Mouse (Mus musculus): Measurements from ENCODE around the gene Vgll2. TPM values are rescaled to one million over a fixed set of nuclear protein-coding genes. Genes with fewer than 3 reads are reported as not detected.

Vgll2 gene
- total RNA-seq (2022), result 1 to 10 TPM in 2 of 4 experiments, under 1 TPM in 2; 0.83 to 2.1 (median 1.1) TPM

GRCm38 (mm10) chr10:52022413-52023212 is at the start of gene Vgll2:
TSS of gene Vgll2 (plus strand) at chr10:52022502.
- DNase-seq (ENCODE audit: low spot score), result no peak

- no peak for DNase-seq (ENCODE audit: low spot score)
Measured at GRCm38 (mm10) chr10:51975137-51975536, 47.2 kb upstream of the Vgll2 start.

- DNase-seq (ENCODE audit: low spot score), result no peak
Measured at GRCm38 (mm10) chr10:51975587-51975986, 46.7 kb upstream of the Vgll2 start.

- DNase-seq (ENCODE audit: low spot score), result no peak
Measured at GRCm38 (mm10) chr10:51981651-51982050, 40.7 kb upstream of the Vgll2 start.

- no peak for DNase-seq (ENCODE audit: low spot score)
Measured at GRCm38 (mm10) chr10:51982395-51982794, 39.9 kb upstream of the Vgll2 start.

- no peak for DNase-seq (ENCODE audit: low spot score)
Measured at GRCm38 (mm10) chr10:52018471-52018870, 3.8 kb upstream of the Vgll2 start.

- no peak for DNase-seq (ENCODE audit: low spot score)
Measured at GRCm38 (mm10) chr10:52021231-52021630, 1.1 kb upstream of the Vgll2 start.

- no peak for DNase-seq (ENCODE audit: low spot score)
Measured at GRCm38 (mm10) chr10:52021736-52022394, 437 bp upstream of the Vgll2 start.

GRCm38 (mm10) chr10:52023213-52024052 is 1.1 kb downstream of the Vgll2 start:
- no peak for DNase-seq (ENCODE audit: low spot score)

- DNase-seq (ENCODE audit: low spot score), result no peak
Measured at GRCm38 (mm10) chr10:52024053-52024410, 1.7 kb downstream of the Vgll2 start.

GRCm38 (mm10) chr10:52025291-52025690 is 3.0 kb downstream of the Vgll2 start:
- DNase-seq (ENCODE audit: low spot score), result no peak

GRCm38 (mm10) chr10:52025821-52026220 is 3.5 kb downstream of the Vgll2 start:
- DNase-seq (ENCODE audit: low spot score), result no peak

GRCm38 (mm10) chr10:52027161-52028035 is 5.1 kb downstream of the Vgll2 start:
- no peak for DNase-seq (ENCODE audit: low spot score)

GRCm38 (mm10) chr10:52028561-52029370 is 6.5 kb downstream of the Vgll2 start:
- no peak for DNase-seq (ENCODE audit: low spot score)

GRCm38 (mm10) chr10:52029421-52030080 is 7.2 kb downstream of the Vgll2 start:
- no peak for DNase-seq (ENCODE audit: low spot score)

GRCm38 (mm10) chr10:52033729-52034128 is 11.4 kb downstream of the Vgll2 start:
- DNase-seq (ENCODE audit: low spot score), result no peak

GRCm38 (mm10) chr10:52039392-52039791 is 17.1 kb downstream of the Vgll2 start:
- no peak for DNase-seq (ENCODE audit: low spot score)

GRCm38 (mm10) chr10:52043086-52043485 is 20.8 kb downstream of the Vgll2 start:
- DNase-seq (ENCODE audit: low spot score), result no peak

GRCm38 (mm10) chr10:52048287-52048686 is 26.0 kb downstream of the Vgll2 start:
- DNase-seq (ENCODE audit: low spot score), result peak; percentile 8

- DNase-seq (ENCODE audit: low spot score), result peak; percentile 3
Measured at GRCm38 (mm10) chr10:52072482-52072881, 50.2 kb downstream of the Vgll2 start.
